Comparison of ENCODE assay signal across 13 mouse cellular contexts in genomic region chr9:21748491-21748890, GRCm38 (mm10). TPM values are rescaled to one million over a fixed set of nuclear protein-coding genes. Genes with fewer than 3 reads are reported as not detected.
A peak's percentile ranks its signal among the peaks of the same experiment; 100 is the strongest.
DNase-seq lines count a peak whose midpoint lies in the region; ATAC-seq and TF ChIP-seq lines count a peak whose summit lies in the region.
"Had no signal": no experiment of that assay in that cellular context is flagged by ENCODE, and none has a peak within 500 bp of the region (broad histone marks: within the 10 kb centered on the region; RNA-seq: fewer than 3 reads in every experiment).

No protein-coding gene starts in this region.

- intact Hi-C loops in heart, postnatal 14 days (cut with DNase I) = loop anchor here (5.0 kb wide), 1 partner anchor 41 kb away; no protein-coding TSS in a partner anchor

- no peak overlapping the region for H3K9ac ChIP-seq in limb, embryonic 11.5 days (ENCODE audit: low read length)
- H3K9ac ChIP-seq in forebrain, postnatal 0 days = no peak overlapping the region
- H3K9ac ChIP-seq: embryonic facial prominence, embryonic 15.5 days had no signal

- H3K4me3 ChIP-seq in heart, embryonic 10.5 days = no peak overlapping the region
- H3K4me3 ChIP-seq in limb, embryonic 11.5 days (ENCODE audit: low read depth, low read length) = no peak overlapping the region
- no peak overlapping the region for H3K4me3 ChIP-seq in limb, embryonic 10.5 days
- H3K4me3 ChIP-seq in forebrain, postnatal 0 days (ENCODE audit: low read depth, low read length) = no peak overlapping the region
- H3K4me3 ChIP-seq: embryonic facial prominence, embryonic 15.5 days had no signal

- WGBS in heart, embryonic 10.5 days = 75% methylated on average over 10 of the region's 10 CpGs
- 91% methylated on average over 10 of the region's 10 CpGs for WGBS in limb, embryonic 11.5 days
- 85% methylated on average over 10 of the region's 10 CpGs for WGBS in limb, embryonic 10.5 days
- WGBS in forebrain, postnatal 0 days = 79% methylated on average over 10 of the region's 10 CpGs

- peaks cover 77% of the 10 kb centered on the region for H3K36me3 ChIP-seq in heart, embryonic 10.5 days
- H3K36me3 ChIP-seq in limb, embryonic 11.5 days (ENCODE audit: control insufficient read depth, insufficient read depth, low read length) = peaks cover 45% of the 10 kb centered on the region
- H3K36me3 ChIP-seq in limb, embryonic 10.5 days = peaks cover 81% of the 10 kb centered on the region
- peaks cover 60% of the 10 kb centered on the region for H3K36me3 ChIP-seq in forebrain, postnatal 0 days (ENCODE audit: insufficient read depth)

- TF ChIP-seq CTCF in forebrain, postnatal 0 days (IDR thresholded peaks at IDR 0.05; ENCODE audit: low read depth) = no peak

- H3K4me2 ChIP-seq in limb, embryonic 11.5 days (ENCODE audit: low read depth, severe bottlenecking) = no peak overlapping the region
- no peak overlapping the region for H3K4me2 ChIP-seq in forebrain, postnatal 0 days (ENCODE audit: low read depth)
- H3K4me2 ChIP-seq: embryonic facial prominence, embryonic 15.5 days had no signal

- no peaks in the 10 kb centered on the region for H3K27me3 ChIP-seq in heart, embryonic 10.5 days (ENCODE audit: insufficient read depth, poor library complexity, severe bottlenecking)
- H3K27me3 ChIP-seq in limb, embryonic 11.5 days (ENCODE audit: control insufficient read depth, insufficient read depth, low read length) = no peaks in the 10 kb centered on the region
- H3K27me3 ChIP-seq in limb, embryonic 10.5 days (ENCODE audit: low read depth, poor library complexity, severe bottlenecking) = no peaks in the 10 kb centered on the region
- no peaks in the 10 kb centered on the region for H3K27me3 ChIP-seq in forebrain, postnatal 0 days (ENCODE audit: insufficient read depth, low read length)
- H3K27me3 ChIP-seq: embryonic facial prominence, embryonic 15.5 days had no signal

- no peaks in the 10 kb centered on the region for H3K9me3 ChIP-seq in heart, embryonic 10.5 days
- no peaks in the 10 kb centered on the region for H3K9me3 ChIP-seq in limb, embryonic 11.5 days (ENCODE audit: control insufficient read depth, low read length)
- no peaks in the 10 kb centered on the region for H3K9me3 ChIP-seq in limb, embryonic 10.5 days (replicated peaks)
- no peaks in the 10 kb centered on the region for H3K9me3 ChIP-seq in forebrain, postnatal 0 days (ENCODE audit: low read length)
- H3K9me3 ChIP-seq: embryonic facial prominence, embryonic 15.5 days had no signal

- H3K4me1 ChIP-seq in heart, embryonic 10.5 days = peaks cover 34% of the 10 kb centered on the region
- H3K4me1 ChIP-seq in limb, embryonic 11.5 days (ENCODE audit: control insufficient read depth, insufficient read depth, low read length) = 0 out of 2 replicates have a peak, but pooled peaks cover 2% of the 10 kb centered on the region
- H3K4me1 ChIP-seq in limb, embryonic 10.5 days = peaks cover 15% of the 10 kb centered on the region
- no peaks in the 10 kb centered on the region for H3K4me1 ChIP-seq in forebrain, postnatal 0 days (ENCODE audit: insufficient read depth)

- no peak for ATAC-seq in limb, embryonic 11.5 days (ENCODE audit: insufficient number of reproducible peaks, low FRiP score, low TSS enrichment, low read depth)
- ATAC-seq in forebrain, postnatal 0 days = no peak
- ATAC-seq in inflammation-experienced regulatory T-cells, adult 6 months = no peak

- H3K27ac ChIP-seq in heart, embryonic 10.5 days = 0 out of 2 replicates have a peak overlapping the region, but pooled peaks have one; percentile 10
- peak overlapping the region; percentile 8; the same call in 1 of the 2 replicates for H3K27ac ChIP-seq in limb, embryonic 11.5 days (replicated peaks; ENCODE audit: low read depth, low read length)
- no peak overlapping the region for H3K27ac ChIP-seq in limb, embryonic 10.5 days
- H3K27ac ChIP-seq in forebrain, postnatal 0 days (ENCODE audit: low read depth, low read length) = 0 out of 2 replicates have a peak overlapping the region, but pooled peaks have one; percentile 29
- H3K27ac ChIP-seq: embryonic facial prominence, embryonic 15.5 days; macrophage had no signal

- no peak for DNase-seq in heart, embryonic 10.5 days (ENCODE audit: low spot score)
- no peak for DNase-seq in heart, postnatal 14 days
- DNase-seq in limb, embryonic 11.5 days (ENCODE audit: low spot score) = no peak
- no peak for DNase-seq in limb, embryonic 10.5 days (ENCODE audit: low spot score)
- peak; percentile 54 for DNase-seq in cerebellum, adult 8-10 months
- DNase-seq in forebrain, postnatal 0 days = no peak
- no peak for DNase-seq in natural killer cell, adult 2 months (ENCODE audit: low spot score in 2 of 2)
- DNase-seq: gastrocnemius, postnatal 36 days; retina, postnatal 1 day; thymus, postnatal 25 days had no signal

RNA-seq across cellular contexts. Expression of gene Spc24, which starts 11.6 kb away (rescaled TPM):
- 112 and 160 TPM in 2 replicates for polyA plus RNA-seq in heart, embryonic 10.5 days (2016; fragmentation: Nextera tagmentation; extraction: Ambion mirVana)
- 1 to 10 TPM; 4.7 to 6.5 TPM for total RNA-seq in heart, postnatal 14 days (2021)
- polyA plus RNA-seq in limb, embryonic 11.5 days (2014; fragmentation: Nextera tagmentation; extraction: Ambion mirVana) = 176 and 183 TPM in 2 replicates
- polyA plus RNA-seq in limb, embryonic 10.5 days (2016; fragmentation: Nextera tagmentation; extraction: Ambion mirVana) = 225 and 232 TPM in 2 replicates
- total RNA-seq in forebrain, postnatal 0 days (2014; rRNA removed) = 7.7 and 8.2 TPM in 2 replicates
- 13.5 and 14.3 TPM in 2 replicates for polyA plus RNA-seq in forebrain, postnatal 0 days (2015; fragmentation: Nextera tagmentation; extraction: Ambion mirVana)
- polyA plus RNA-seq in inflammation-experienced regulatory T-cells, adult 6 months (2017; shearing (Covaris generic)) = 10 to 100 TPM in 1 of 3 experiments, 1 to 10 TPM in 2; 5.5 to 54.9 (median 8.6) TPM

RNA-seq across cellular contexts. Expression of gene Ldlr, which starts 25.2 kb away (rescaled TPM):
- 36.6 and 42.9 TPM in 2 replicates for polyA plus RNA-seq in heart, embryonic 10.5 days (2016; fragmentation: Nextera tagmentation; extraction: Ambion mirVana)
- total RNA-seq in heart, postnatal 14 days (2021) = 1 to 10 TPM; 3.4 to 3.8 TPM
- 15.2 and 23.2 TPM in 2 replicates for polyA plus RNA-seq in limb, embryonic 11.5 days (2014; fragmentation: Nextera tagmentation; extraction: Ambion mirVana)
- polyA plus RNA-seq in limb, embryonic 10.5 days (2016; fragmentation: Nextera tagmentation; extraction: Ambion mirVana) = 55.2 and 57.3 TPM in 2 replicates
- total RNA-seq in forebrain, postnatal 0 days (2014; rRNA removed) = 19.1 and 26.8 TPM in 2 replicates
- 6.5 and 11.1 TPM in 2 replicates for polyA plus RNA-seq in forebrain, postnatal 0 days (2015; fragmentation: Nextera tagmentation; extraction: Ambion mirVana)
- 10 to 100 TPM in 2 of 3 experiments, 1 to 10 TPM in 1; 9.2 to 21.2 (median 14.6) TPM for polyA plus RNA-seq in inflammation-experienced regulatory T-cells, adult 6 months (2017; shearing (Covaris generic))

RNA-seq across cellular contexts. Expression of gene Kank2, which starts 50.1 kb away (rescaled TPM):
- polyA plus RNA-seq in heart, embryonic 10.5 days (2016; fragmentation: Nextera tagmentation; extraction: Ambion mirVana) = 16.4 and 16.9 TPM in 2 replicates
- 10 to 100 TPM; 52.6 to 53.3 TPM for total RNA-seq in heart, postnatal 14 days (2021)
- polyA plus RNA-seq in limb, embryonic 11.5 days (2014; fragmentation: Nextera tagmentation; extraction: Ambion mirVana) = 11.6 and 12.7 TPM in 2 replicates
- polyA plus RNA-seq in limb, embryonic 10.5 days (2016; fragmentation: Nextera tagmentation; extraction: Ambion mirVana) = 22.7 and 24.2 TPM in 2 replicates
- total RNA-seq in forebrain, postnatal 0 days (2014; rRNA removed) = 8.5 and 12.4 TPM in 2 replicates
- 2.2 and 2.3 TPM in 2 replicates for polyA plus RNA-seq in forebrain, postnatal 0 days (2015; fragmentation: Nextera tagmentation; extraction: Ambion mirVana)
- polyA plus RNA-seq in inflammation-experienced regulatory T-cells, adult 6 months (2017; shearing (Covaris generic)) = not detected
